Mouse (Mus musculus): ENCODE data around the gene Nudt9. TPM values are rescaled to one million over a fixed set of nuclear protein-coding genes. Genes with fewer than 3 reads are reported as not detected.

Gene Nudt9
- polyA plus RNA-seq, 1 experiment from 2014 or later: 54.8 TPM

DNA sequence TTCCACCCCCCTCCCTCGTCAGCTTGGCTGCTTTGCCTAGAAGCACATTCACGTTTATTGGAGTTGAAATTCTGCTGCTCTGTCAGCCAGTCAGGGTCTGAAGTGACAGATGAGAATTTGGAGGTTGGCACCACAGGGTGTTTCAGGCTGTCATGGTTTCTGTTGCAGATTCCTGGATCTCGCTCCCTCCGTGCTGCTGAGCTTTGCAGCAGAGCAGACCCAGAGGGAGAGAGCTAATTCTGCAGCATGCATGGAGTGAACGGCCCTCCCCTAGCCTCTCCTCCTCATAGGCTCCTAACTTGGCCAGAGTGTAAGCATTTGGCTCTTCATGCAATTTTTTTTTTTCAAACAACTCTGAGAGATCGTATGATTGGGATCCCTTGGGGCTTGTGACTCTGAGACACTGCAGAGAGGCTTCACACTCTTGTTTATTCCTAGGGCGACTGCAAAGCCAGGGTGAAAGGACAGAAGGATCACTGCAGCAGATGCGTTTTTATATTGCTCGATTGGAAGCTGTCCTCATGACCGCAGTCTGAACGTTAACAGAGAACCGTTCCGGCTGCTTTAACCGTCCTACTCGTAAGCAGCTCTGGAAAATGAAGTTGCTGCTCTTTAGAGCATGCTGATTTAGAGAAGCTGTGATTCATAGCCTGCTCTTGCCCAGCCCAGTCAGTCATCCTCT is 67.5 kb downstream of the Nudt9 start, which contains the start of gene Sparcl1:
Sparcl1 (minus strand) TSS at position 243 of the 682 bp plus-strand sequence.
- Histone ChIP-seq H3K9ac (replicated peaks; ENCODE audit: low read depth, low read length) (peak within 1 kb of the TSS; percentile 43), H3K4me3 (ENCODE audit: low read depth, low read length) (peak within 1 kb of the TSS; percentile 36), H3K4me1 (ENCODE audit: control insufficient read depth, insufficient read depth, low read length) (peaks cover 33% of the 10 kb centered on the region), H3K27ac (ENCODE audit: low read length) (peak within 1 kb of the TSS; percentile 86), H3K9me3 (ENCODE audit: control insufficient read depth, low read depth, low read length) (no peaks in the 10 kb centered on the region), H3K36me3 (ENCODE audit: control insufficient read depth, insufficient read depth, low read length) (no peaks in the 10 kb centered on the region), H3K27me3 (ENCODE audit: control insufficient read depth, insufficient read depth, low read length) (no peaks in the 10 kb centered on the region), H3K4me2 (replicated peaks; ENCODE audit: low read depth, low read length) (peak within 1 kb of the TSS; percentile 41)
- 18% methylated on average over 15 of the region's 15 CpGs for WGBS
- peak; percentile 47; the same call in 1 of the 2 replicates for ATAC-seq (ENCODE audit: insufficient number of reproducible peaks, insufficient read depth, low FRiP score, low read depth)

Small RNAs within 50 kb of the gene (microRNA-seq; reads per million reads assigned to microRNA genes)
- 3.1 reads per million, percentile 6 among the genes with 10 or more reads in this experiment for gene Mir5619

Other genes starting within 250 kb of the Nudt9 start
- gene Klhl8, start 135.0 kb upstream of the Nudt9 start, polyA plus RNA-seq (2014; fragmentation: Nextera tagmentation; extraction: Ambion mirVana): 15.0 and 15.8 TPM in 2 replicates
- gene Hsd17b13, start 68.9 kb upstream of the Nudt9 start, polyA plus RNA-seq (2014; fragmentation: Nextera tagmentation; extraction: Ambion mirVana): 0.38 and 0.39 TPM in 2 replicates
- gene Hsd17b11, start 24.4 kb upstream of the Nudt9 start, polyA plus RNA-seq (2014; fragmentation: Nextera tagmentation; extraction: Ambion mirVana): 5.9 and 8.2 TPM in 2 replicates
- 1.3 TPM in 1 of 2 replicates, not detected in the other for gene Gm17660, start 31.3 kb downstream of the Nudt9 start, polyA plus RNA-seq (2014; fragmentation: Nextera tagmentation; extraction: Ambion mirVana)
- 300 and 320 TPM in 2 replicates for gene Sparcl1, start 67.4 kb downstream of the Nudt9 start, polyA plus RNA-seq (2014; fragmentation: Nextera tagmentation; extraction: Ambion mirVana)
- gene Dspp, start 124.4 kb downstream of the Nudt9 start, polyA plus RNA-seq (2014; fragmentation: Nextera tagmentation; extraction: Ambion mirVana): not detected in 2 replicates
- gene Dmp1, start 156.3 kb downstream of the Nudt9 start, polyA plus RNA-seq (2014; fragmentation: Nextera tagmentation; extraction: Ambion mirVana): 0.68 and 0.70 TPM in 2 replicates

Data from stomach, embryonic 14.5 days (tissue).